Mouse (Mus musculus): ENCODE results near the gene Cadm4.
"Not testable (repeated sequence)": the region's sequence is repeated elsewhere in the genome, so short reads cannot be mapped to it uniquely, and the experiment has no call there.

The Cadm4 gene

GRCm38 (mm10) chr7:24504004-24504403 is 22.2 kb downstream of the Cadm4 start:
- no peak for DNase-seq

- no peak for DNase-seq
Observed at GRCm38 (mm10) chr7:24504868-24505267, 23.0 kb downstream of the Cadm4 start.

GRCm38 (mm10) chr7:24505447-24506064 is 23.7 kb downstream of the Cadm4 start:
- DNase-seq = peak in 1 of 2 experiments; percentile 38

GRCm38 (mm10) chr7:24506065-24506459 is 24.2 kb downstream of the Cadm4 start:
- DNase-seq = peak; percentile 53 to 63

- peak; percentile 70 to 72 for DNase-seq
Observed at GRCm38 (mm10) chr7:24506476-24506837, 24.6 kb downstream of the Cadm4 start.

- peak; percentile 91 to 95 for DNase-seq
Observed at GRCm38 (mm10) chr7:24506838-24507725, 25.3 kb downstream of the Cadm4 start, which contains the start of gene Zfp428. TSS of gene Zfp428 (plus strand) at chr7:24507006.

- DNase-seq = no peak
Observed at GRCm38 (mm10) chr7:24507726-24508114, 25.9 kb downstream of the Cadm4 start.

GRCm38 (mm10) chr7:24512355-24512754 is 30.5 kb downstream of the Cadm4 start, which contains the start of gene AC161166.1:
TSS of gene AC161166.1 (minus strand) at chr7:24512455.
- no peak for DNase-seq

- DNase-seq = peak in 1 of 2 experiments; percentile 44
Observed at GRCm38 (mm10) chr7:24516319-24516718, 34.5 kb downstream of the Cadm4 start.

GRCm38 (mm10) chr7:24517077-24517476 is 35.3 kb downstream of the Cadm4 start:
- DNase-seq = no peak

- DNase-seq = no peak
Observed at GRCm38 (mm10) chr7:24517654-24518053, 35.8 kb downstream of the Cadm4 start.

- DNase-seq = no peak
Observed at GRCm38 (mm10) chr7:24519130-24519529, 37.3 kb downstream of the Cadm4 start.

- not testable (repeated sequence) for DNase-seq
Observed at GRCm38 (mm10) chr7:24520054-24520453, 38.2 kb downstream of the Cadm4 start.

GRCm38 (mm10) chr7:24522805-24523204 is 41.0 kb downstream of the Cadm4 start:
- DNase-seq = no peak

GRCm38 (mm10) chr7:24523723-24524122 is 41.9 kb downstream of the Cadm4 start:
- no peak for DNase-seq

- no peak for DNase-seq
Observed at GRCm38 (mm10) chr7:24524978-24525377, 43.2 kb downstream of the Cadm4 start.

GRCm38 (mm10) chr7:24525686-24526420 is 44.0 kb downstream of the Cadm4 start:
- DNase-seq = no peak

GRCm38 (mm10) chr7:24528861-24529260 is 47.0 kb downstream of the Cadm4 start:
- DNase-seq = no peak

- DNase-seq = no peak
Observed at GRCm38 (mm10) chr7:24529580-24529979, 47.8 kb downstream of the Cadm4 start.

GRCm38 (mm10) chr7:24530062-24530931 is 48.5 kb downstream of the Cadm4 start, which contains the start of gene Irgq:
TSS of gene Irgq (plus strand) at chr7:24530689.
- peak; percentile 99 for DNase-seq

GRCm38 (mm10) chr7:24531211-24531971 is 49.6 kb downstream of the Cadm4 start:
- peak; percentile 75 to 84 for DNase-seq

Measured in kidney, postnatal 25 days (tissue).